Mouse (Mus musculus) heart, adult 2 months (tissue): ENCODE data around the gene Tap1. TPM values are rescaled to one million over a fixed set of nuclear protein-coding genes. Genes with fewer than 3 reads are reported as not detected.
A peak's percentile ranks its signal among the peaks of the same experiment; 100 is the strongest.
"Not testable (repeated sequence)": the region's sequence is repeated elsewhere in the genome, so short reads cannot be mapped to it uniquely, and the experiment has no call there.

Experiments used
- DNase-seq, 2 experiments: peaks; one replicate each; pipeline ENCODE4 v3.0.0; 2021
- H3K27ac ChIP-seq: fragments of 200-600 bp; 2 replicates; pipeline ENCODE4 v1.8.1; 2022
- H3K27me3 ChIP-seq: fragments of 200-500 bp; 2 replicates; pipeline ENCODE4 v1.6.1; 2012; ENCODE audit warnings: mild to moderate bottlenecking, low read length, inconsistent platforms, mixed read lengths; ENCODE audit not compliant: control insufficient read depth, insufficient read depth
- H3K36me3 ChIP-seq: fragments of 200-500 bp; 2 replicates; pipeline ENCODE4 v1.6.1; 2012; ENCODE audit warnings: low read length, inconsistent platforms; ENCODE audit not compliant: control insufficient read depth, insufficient read depth
- H3K4me1 ChIP-seq: fragments of 200-500 bp; 2 replicates; pipeline ENCODE4 v1.6.1; 2011; ENCODE audit warnings: low read length; ENCODE audit not compliant: control insufficient read depth, insufficient read depth
- H3K4me3 ChIP-seq: fragments of 200-600 bp; 2 replicates; pipeline ENCODE4 v1.8.1; 2022
- H3K79me2 ChIP-seq: fragments of 200-500 bp; replicated peaks from 2 replicates; pipeline ENCODE4 v1.6.1; 2012; ENCODE audit warnings: mild to moderate bottlenecking, inconsistent platforms, low read length, moderate library complexity, mixed read lengths; ENCODE audit not compliant: control insufficient read depth, insufficient read depth
- H3K9ac ChIP-seq: fragments of 200-500 bp; 2 replicates; pipeline ENCODE4 v1.6.1; 2012; ENCODE audit warnings: low read depth, mild to moderate bottlenecking, control low read depth, inconsistent platforms, low read length, mixed read lengths
- CTCF ChIP-seq: fragments of 200-600 bp; IDR thresholded peaks from 2 replicates; pipeline ENCODE4 v1.8.1; 2022; ENCODE audit warnings: antibody characterized with exemption, mild to moderate bottlenecking, moderate library complexity
- EP300 ChIP-seq: fragments of 200-500 bp; IDR thresholded peaks from 2 replicates; pipeline ENCODE4 v1.6.1; 2011; ENCODE audit warnings: low read depth, low read length, control low read depth; ENCODE audit not compliant: insufficient read depth
- POLR2A ChIP-seq: fragments of 200-500 bp; IDR thresholded peaks from 2 replicates; pipeline ENCODE4 v1.6.1; 2011; ENCODE audit warnings: mild to moderate bottlenecking, low read depth, low read length, control low read depth; ENCODE audit not compliant: insufficient read depth
- WGBS: fragments of 180-500 bp; shearing (Covaris S2); methylation state at CpG from one replicate; pipeline ENCODE4 v1.1.7; 2018; 5-methylcytosine and 5-hydroxymethylcytosine counted together
- intact Hi-C: fragments of 180-260 bp; cut with DNase I; formaldehyde crosslinking; loops from one replicate; pipeline ENCODE4 v1.15.1; 2025
- polyA plus RNA-seq: library from polyadenylated mRNA; depleted of rRNA; stranded (reverse); fragments of >200 nt; gene quantifications from 2 replicates; pipeline ENCODE4 v1.2.3, GENCODE M21; 2012
- total RNA-seq, 2 experiments: library from RNA; stranded (reverse); gene quantifications; 2 replicates each; pipeline ENCODE4 v1.2.3; 2021

The Tap1 gene
- total and polyA plus RNA-seq, 3 experiments: 3.4 to 11.7 (median 7.2) TPM

DNA sequence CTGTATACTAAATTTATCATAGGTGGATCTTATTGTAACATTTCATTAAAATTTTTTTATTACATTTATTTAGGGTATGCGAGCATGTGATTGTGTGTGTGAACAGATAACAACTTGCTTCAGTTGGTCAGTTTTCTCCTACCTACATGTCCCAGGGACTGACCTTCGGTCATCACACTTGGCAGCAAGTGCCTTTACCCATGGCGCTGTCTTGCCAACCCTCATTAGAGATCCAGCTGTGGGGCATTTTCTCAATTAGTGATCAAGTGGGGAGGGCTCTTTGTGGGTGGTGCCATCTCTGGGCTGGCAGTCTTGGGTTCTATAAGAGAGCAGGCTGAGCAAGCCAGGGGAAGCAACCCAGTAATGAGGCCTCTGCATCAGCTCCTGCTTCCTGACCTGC is 37.5 kb downstream of the Tap1 start:
- no peak overlapping the region for H3K27ac ChIP-seq
- no peaks in the 10 kb centered on the region for H3K4me1 ChIP-seq
- H3K36me3 ChIP-seq: no peaks in the 10 kb centered on the region
- no peak for TF ChIP-seq EP300
- no peak for TF ChIP-seq POLR2A
- no peak for TF ChIP-seq CTCF
- H3K4me3 ChIP-seq: no peak overlapping the region
- DNase-seq: no peak
- intact Hi-C loops: no loop called here
- no peak overlapping the region for H3K9ac ChIP-seq
- 86% methylated on average over 3 of the region's 3 CpGs for WGBS
- no peaks in the 10 kb centered on the region for H3K27me3 ChIP-seq
- H3K79me2 ChIP-seq: no peaks in the 10 kb centered on the region

DNA sequence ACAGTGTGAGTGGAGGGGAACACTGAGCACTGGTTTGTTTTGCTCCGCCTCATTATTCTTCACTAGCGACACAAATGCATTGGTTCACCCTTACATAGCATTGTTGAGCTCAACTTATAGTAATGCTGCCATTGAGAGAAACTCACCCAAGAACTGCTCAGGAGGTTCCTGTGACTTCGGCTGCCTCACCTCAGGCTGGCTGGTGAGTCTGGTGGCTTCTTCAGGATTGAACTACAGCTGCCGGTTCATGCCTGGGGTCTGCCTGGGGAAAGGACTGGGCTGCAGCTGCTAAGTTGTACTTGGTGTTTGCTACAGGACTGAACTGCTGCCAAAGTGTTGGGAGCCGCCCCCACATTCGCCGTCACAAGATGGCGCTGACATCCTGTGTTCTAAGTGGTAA is 38.1 kb downstream of the Tap1 start:
- Histone ChIP-seq H3K9ac (no peak overlapping the region), H3K27me3 (no peaks in the 10 kb centered on the region), H3K79me2 (no peaks in the 10 kb centered on the region), H3K27ac (no peak overlapping the region), H3K4me1 (no peaks in the 10 kb centered on the region), H3K4me3 (no peak overlapping the region), H3K36me3 (no peaks in the 10 kb centered on the region)
- no peak for DNase-seq
- TF ChIP-seq CTCF (no peak), EP300 (no peak), POLR2A (no peak)
- intact Hi-C loops: no loop called here
- WGBS: 91% methylated on average over 8 of the region's 8 CpGs

DNA sequence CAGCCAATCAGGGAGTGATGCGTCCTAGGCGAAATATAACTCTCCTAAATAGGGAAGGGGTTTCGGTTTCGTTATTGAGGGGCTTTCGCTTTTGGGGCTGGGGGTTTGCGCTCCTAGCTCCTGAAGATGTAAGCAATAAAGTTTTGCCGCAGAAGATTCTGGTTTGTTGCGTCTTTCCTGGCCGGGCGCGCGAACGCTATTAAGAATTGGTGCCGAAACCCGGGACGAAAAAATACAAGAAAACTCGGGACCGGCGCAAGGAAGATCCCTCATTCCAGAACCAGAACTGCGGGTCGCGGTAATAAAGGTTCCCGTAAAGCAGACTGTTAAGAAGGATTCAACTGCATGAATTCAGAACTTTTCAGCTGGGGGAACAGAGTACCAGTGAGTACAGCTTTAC is 38.6 kb downstream of the Tap1 start:
- H3K36me3 ChIP-seq, DNase-seq, H3K4me3 ChIP-seq, H3K9ac ChIP-seq, intact Hi-C loops, H3K27me3 ChIP-seq, H3K79me2 ChIP-seq, H3K27ac ChIP-seq, H3K4me1 ChIP-seq: not testable (repeated sequence)
- WGBS: over 99% methylated on average over 16 of the region's 23 CpGs

DNA sequence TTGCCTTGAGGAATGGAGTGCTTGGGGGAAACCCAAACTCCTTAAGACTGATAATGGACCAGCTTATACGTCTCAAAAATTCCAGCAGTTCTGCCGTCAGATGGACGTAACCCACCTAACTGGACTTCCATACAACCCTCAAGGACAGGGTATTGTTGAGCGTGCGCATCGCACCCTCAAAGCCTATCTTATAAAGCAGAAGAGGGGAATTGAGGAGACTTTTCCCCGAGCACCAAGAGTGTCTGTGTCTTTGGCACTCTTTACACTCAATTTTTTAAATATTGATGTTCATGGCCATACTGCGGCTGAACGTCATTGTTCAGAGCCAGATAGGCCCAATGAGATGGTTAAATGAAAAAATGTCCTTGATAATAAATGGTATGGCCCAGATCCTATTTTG is 43.6 kb downstream of the Tap1 start:
- not testable (repeated sequence) for DNase-seq, H3K36me3 ChIP-seq, H3K27ac ChIP-seq, H3K79me2 ChIP-seq, H3K9ac ChIP-seq, H3K27me3 ChIP-seq, H3K4me1 ChIP-seq, H3K4me3 ChIP-seq
- intact Hi-C loops: loop anchor here (10.0 kb wide), 2 partner anchors 126 to 156 kb away; no protein-coding TSS in a partner anchor
- 95% methylated on average over 9 of the region's 9 CpGs for WGBS

DNA sequence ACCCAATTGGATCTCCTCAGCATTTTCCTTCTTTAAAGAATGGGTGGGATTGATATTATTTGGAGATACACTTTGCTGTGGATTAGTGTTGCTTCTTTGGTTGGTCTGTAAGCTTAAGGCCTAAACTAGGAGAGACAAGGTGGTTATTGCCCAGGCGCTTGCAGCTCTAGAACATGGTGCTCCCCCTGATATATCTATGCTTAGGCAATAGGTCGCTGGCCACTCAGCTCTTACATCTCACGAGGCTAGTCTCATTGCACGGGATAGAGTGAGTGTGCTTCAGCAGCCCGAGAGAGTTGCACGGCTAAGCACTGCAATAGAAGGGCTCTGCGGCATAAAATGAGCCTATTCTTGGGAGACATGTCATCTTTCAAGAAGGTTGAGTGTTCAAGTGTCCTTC is 44.7 kb downstream of the Tap1 start:
- H3K4me1 ChIP-seq, H3K36me3 ChIP-seq, H3K79me2 ChIP-seq, H3K27me3 ChIP-seq, H3K27ac ChIP-seq, H3K9ac ChIP-seq, DNase-seq, H3K4me3 ChIP-seq: not testable (repeated sequence)
- intact Hi-C loops: loop anchor here (10.0 kb wide), 2 partner anchors 127 to 157 kb away; no protein-coding TSS in a partner anchor
- WGBS: 90% methylated on average over 7 of the region's 7 CpGs

DNA sequence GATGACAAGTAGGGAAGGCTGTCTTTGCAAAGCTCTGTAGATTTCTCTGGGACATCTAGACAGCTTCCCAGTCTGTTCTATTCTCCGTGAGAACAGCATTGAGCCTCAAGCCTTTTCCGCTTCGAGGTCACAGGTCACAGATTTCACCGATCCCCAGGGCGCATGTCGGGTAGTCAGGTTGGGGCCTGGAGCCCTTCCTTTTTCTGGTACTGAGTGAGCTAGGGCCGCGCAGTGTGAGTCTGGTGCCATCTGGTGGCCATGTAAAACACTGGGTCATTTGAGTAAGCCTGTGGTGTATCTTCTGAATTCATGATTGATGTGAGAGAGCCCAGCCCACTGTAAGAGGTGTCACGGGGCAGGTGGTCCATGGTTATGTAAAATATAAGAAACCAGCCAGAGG is 47.6 kb downstream of the Tap1 start:
- H3K4me3 ChIP-seq: no peak overlapping the region
- H3K27me3 ChIP-seq: no peaks in the 10 kb centered on the region
- no peaks in the 10 kb centered on the region for H3K36me3 ChIP-seq
- no peak overlapping the region for H3K9ac ChIP-seq
- 26% methylated on average over 9 of the region's 9 CpGs for WGBS
- no peaks in the 10 kb centered on the region for H3K79me2 ChIP-seq
- TF ChIP-seq EP300 (peak; percentile 91; the same call in 1 of the 2 replicates), POLR2A (no peak)
- peak overlapping the region; percentile 36 for H3K27ac ChIP-seq
- intact Hi-C loops: loop anchor here (1.0 to 10.0 kb wide), 4 partner anchors 29 to 160 kb away; no protein-coding TSS in a partner anchor
- peak; percentile 83 to 88 for DNase-seq
- no peaks in the 10 kb centered on the region; the same call in 1 of the 2 replicates for H3K4me1 ChIP-seq

DNA sequence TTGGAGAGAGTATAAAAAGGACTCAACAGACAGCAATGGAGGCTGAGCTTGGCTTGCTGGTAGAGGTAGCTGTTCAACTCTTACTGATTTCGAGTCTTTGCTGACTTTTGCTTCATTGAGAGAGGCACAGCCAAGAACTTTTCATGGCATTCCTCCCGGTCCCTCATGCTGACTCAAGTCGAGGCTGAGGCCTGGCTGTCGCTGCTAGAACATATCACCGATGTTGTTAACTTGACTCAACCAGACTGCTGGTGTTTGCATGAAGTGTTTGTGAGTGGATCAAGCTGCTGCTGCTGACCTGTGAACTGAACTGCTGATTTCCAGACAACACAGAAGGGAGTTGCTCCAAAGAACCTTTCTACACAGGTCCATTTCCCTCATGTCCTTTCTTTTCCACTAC is 49.3 kb downstream of the Tap1 start:
- intact Hi-C loops: loop anchor here (10.0 kb wide), 2 partner anchors 132 to 162 kb away; no protein-coding TSS in a partner anchor
- no peak for TF ChIP-seq POLR2A
- no peak for TF ChIP-seq EP300
- no peak for TF ChIP-seq CTCF
- no peak overlapping the region for H3K9ac ChIP-seq
- no peaks in the 10 kb centered on the region for H3K79me2 ChIP-seq
- no peaks in the 10 kb centered on the region for H3K27me3 ChIP-seq
- no peaks in the 10 kb centered on the region; the same call in 1 of the 2 replicates for H3K4me1 ChIP-seq
- H3K36me3 ChIP-seq: no peaks in the 10 kb centered on the region
- H3K4me3 ChIP-seq: no peak overlapping the region
- 69% methylated on average over 5 of the region's 5 CpGs for WGBS
- DNase-seq: no peak
- no peak overlapping the region for H3K27ac ChIP-seq
